10 mouse cellular contexts compared by ENCODE assay signal in the genomic region with DNA sequence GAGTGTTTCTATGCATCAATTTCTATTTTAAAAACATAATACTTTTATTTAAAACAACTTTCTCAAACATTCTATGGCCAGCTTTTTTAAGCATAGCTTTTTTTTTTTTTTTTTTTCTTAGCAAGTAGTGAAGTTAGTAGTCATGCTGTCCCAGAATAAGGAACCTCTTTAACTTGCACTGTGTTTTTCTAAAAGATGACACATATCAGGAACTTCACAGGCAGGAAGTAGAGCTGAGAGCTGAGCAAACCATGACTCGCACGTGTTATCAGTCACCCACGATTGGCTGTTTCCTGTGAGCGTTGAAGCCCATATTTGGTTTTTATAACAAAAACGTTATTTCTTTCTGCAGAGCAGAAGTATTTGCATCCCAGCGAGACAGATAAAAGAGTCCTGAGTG.
DNase-seq lines count a peak whose midpoint lies in the region; ATAC-seq and TF ChIP-seq lines count a peak whose summit lies in the region.
"Had no signal": no experiment of that assay in that cellular context is flagged by ENCODE, and none has a peak within 500 bp of the region (broad histone marks: within the 10 kb centered on the region; RNA-seq: fewer than 3 reads in every experiment).

No protein-coding gene starts in this region.

- H3K9ac ChIP-seq in lung, embryonic 14.5 days = no peak overlapping the region
- H3K9ac ChIP-seq: lung, embryonic 15.5 days had no signal

- no peaks in the 10 kb centered on the region for H3K4me1 ChIP-seq in lung, embryonic 14.5 days (ENCODE audit: insufficient read depth)
- peaks cover 6% of the 10 kb centered on the region for H3K4me1 ChIP-seq in bone marrow macrophage, adult 2 months (ENCODE audit: control insufficient read depth, insufficient read depth, low read length)
- H3K4me1 ChIP-seq: lung, embryonic 15.5 days had no signal

- H3K27me3 ChIP-seq in lung, embryonic 14.5 days (ENCODE audit: insufficient read depth, low read length) = no peaks in the 10 kb centered on the region
- H3K27me3 ChIP-seq: lung, embryonic 15.5 days had no signal

- DNase-seq in lung, embryonic 14.5 days = peak; percentile 50
- DNase-seq in lung, postnatal 25 days (ENCODE audit: low spot score) = no peak
- peak; percentile 2 for DNase-seq in induced T-regulatory cell, adult 2 months (ENCODE audit: low read depth)
- no peak for DNase-seq in urinary bladder, postnatal 10 days (ENCODE audit: low spot score)
- no peak for DNase-seq in right cerebral cortex, postnatal 25 days
- DNase-seq in adrenal gland, postnatal 25 days = no peak

- H3K36me3 ChIP-seq in lung, embryonic 14.5 days (ENCODE audit: insufficient read depth) = no peaks in the 10 kb centered on the region
- H3K36me3 ChIP-seq: lung, embryonic 15.5 days had no signal

- ATAC-seq in lung, embryonic 14.5 days (ENCODE audit: insufficient read depth) = peak; percentile 47; the same call in 1 of the 2 replicates
- peak; percentile 97 for ATAC-seq in megakaryocyte-erythroid progenitor cell, adult 5-6 weeks (replicated peaks; ENCODE audit: low FRiP score, low TSS enrichment, poor library complexity, severe bottlenecking)

- no peaks in the 10 kb centered on the region for H3K9me3 ChIP-seq in lung, embryonic 14.5 days (ENCODE audit: low read depth, low read length)
- H3K9me3 ChIP-seq: lung, embryonic 15.5 days had no signal

- H3K4me3 ChIP-seq in lung, embryonic 14.5 days (ENCODE audit: low read depth, low read length) = no peak overlapping the region
- no peak overlapping the region for H3K4me3 ChIP-seq in bone marrow macrophage, adult 2 months (ENCODE audit: insufficient read depth, low read length)
- H3K4me3 ChIP-seq: erythroblast, embryonic 14.5 days; lung, embryonic 15.5 days had no signal

- H3K4me2 ChIP-seq in lung, embryonic 14.5 days = peak overlapping the region; percentile 38; the same call in 1 of the 2 replicates
- H3K4me2 ChIP-seq: lung, embryonic 15.5 days had no signal

- no peak for TF ChIP-seq CTCF in lung, embryonic 14.5 days (IDR thresholded peaks at IDR 0.05; ENCODE audit: low read depth)
- no peak for TF ChIP-seq CTCF in bone marrow macrophage, adult 2 months (IDR thresholded peaks at IDR 0.05; ENCODE audit: low read depth, low read length)

- TF ChIP-seq POLR2A in bone marrow macrophage, adult 2 months (IDR thresholded peaks at IDR 0.05; ENCODE audit: borderline replicate concordance, low read depth, low read length) = no peak

- 7% methylated on average over 6 of the region's 6 CpGs for WGBS in lung, embryonic 14.5 days

- no peak overlapping the region for H3K27ac ChIP-seq in lung, embryonic 14.5 days (ENCODE audit: low read depth)
- peak overlapping the region; percentile 53 for H3K27ac ChIP-seq in bone marrow macrophage, adult 2 months (ENCODE audit: insufficient read depth, low read depth, low read length)
- H3K27ac ChIP-seq: lung, embryonic 15.5 days had no signal

Comparison
In these comparisons a context has a peak if more than half of its experiments do, and no peak if none do; other contexts are left out.
1. DNase-seq: peak in lung, embryonic 14.5 days (single experiment) and induced T-regulatory cell, adult 2 months (single experiment); none in lung, postnatal 25 days (single experiment), urinary bladder, postnatal 10 days (single experiment), right cerebral cortex, postnatal 25 days (single experiment) and adrenal gland, postnatal 25 days (single experiment).